Mouse (Mus musculus) lung, postnatal 0 days (tissue): ENCODE measurements at regions not wholly inside any gene's neighbourhood (a gene's known extent, or its start where the extent isn't known, plus 50 kb on each side); places are given as distances from the start of the nearest gene placed in this dataset.
"Not testable (repeated sequence)": the region's sequence is repeated elsewhere in the genome, so short reads cannot be mapped to it uniquely, and the experiment has no call there.

ENCODE experiments used
- ATAC-seq: fragments of 200-750 bp; cut with Nextera tagmentation; 2 replicates; pipeline ENCODE4 v1.8.0; 2017; ENCODE audit warnings: moderate library complexity
- DNase-seq: peaks from one replicate; pipeline ENCODE4 v3.0.0-alpha.2; 2016; ENCODE audit warnings: low spot score
- H3K27ac ChIP-seq: fragments of 300-500 bp; sonication (generic); 2 replicates; pipeline ENCODE4 v1.5.1; 2014; ENCODE audit warnings: antibody characterized with exemption, mild to moderate bottlenecking, low read length, mixed read lengths
- H3K27me3 ChIP-seq: fragments of 300-500 bp; sonication (generic); replicated peaks from 2 replicates; pipeline ENCODE4 v1.6.1; 2014; ENCODE audit warnings: low read length, mixed read lengths; ENCODE audit not compliant: insufficient read depth
- H3K36me3 ChIP-seq: fragments of 300-500 bp; sonication (generic); 2 replicates; pipeline ENCODE4 v1.6.1; 2014; ENCODE audit warnings: low read length, mixed read lengths; ENCODE audit not compliant: insufficient read depth
- H3K4me1 ChIP-seq: fragments of 300-500 bp; sonication (generic); 2 replicates; pipeline ENCODE4 v1.6.1; 2014; ENCODE audit warnings: antibody characterized with exemption, low read depth, low read length, mixed read lengths; ENCODE audit not compliant: insufficient read depth
- H3K4me2 ChIP-seq: fragments of 300-500 bp; sonication (generic); replicated peaks from 2 replicates; pipeline ENCODE4 v1.6.1; 2014; ENCODE audit warnings: low read depth, mild to moderate bottlenecking, low read length, moderate library complexity, mixed read lengths
- H3K4me3 ChIP-seq: fragments of 300-500 bp; sonication (generic); 2 replicates; pipeline ENCODE4 v1.5.1; 2014; ENCODE audit warnings: low read depth, low read length
- H3K9ac ChIP-seq: fragments of 300-500 bp; sonication (generic); replicated peaks from 2 replicates; pipeline ENCODE4 v1.6.1; 2014; ENCODE audit warnings: low read depth, mild to moderate bottlenecking
- H3K9me3 ChIP-seq: fragments of 300-500 bp; sonication (generic); 2 replicates; pipeline ENCODE4 v1.6.1; 2016; ENCODE audit warnings: low read length, mixed read lengths
- CTCF ChIP-seq: IDR thresholded peaks from 2 replicates; pipeline ENCODE4 v1.5.1; 2016; ENCODE audit warnings: antibody characterized with exemption, mild to moderate bottlenecking
- EP300 ChIP-seq: IDR thresholded peaks from 2 replicates; pipeline ENCODE4 v1.6.1; 2016; ENCODE audit warnings: antibody characterized with exemption, mild to moderate bottlenecking, control low read depth
- WGBS: fragments of 180-500 bp; shearing (Covaris S2); extraction: QIAGEN DNeasy Blood & Tissue Kit; methylation state at CpG from one replicate; pipeline ENCODE4 v1.1.7; 2014; 5-methylcytosine and 5-hydroxymethylcytosine counted together

DNA sequence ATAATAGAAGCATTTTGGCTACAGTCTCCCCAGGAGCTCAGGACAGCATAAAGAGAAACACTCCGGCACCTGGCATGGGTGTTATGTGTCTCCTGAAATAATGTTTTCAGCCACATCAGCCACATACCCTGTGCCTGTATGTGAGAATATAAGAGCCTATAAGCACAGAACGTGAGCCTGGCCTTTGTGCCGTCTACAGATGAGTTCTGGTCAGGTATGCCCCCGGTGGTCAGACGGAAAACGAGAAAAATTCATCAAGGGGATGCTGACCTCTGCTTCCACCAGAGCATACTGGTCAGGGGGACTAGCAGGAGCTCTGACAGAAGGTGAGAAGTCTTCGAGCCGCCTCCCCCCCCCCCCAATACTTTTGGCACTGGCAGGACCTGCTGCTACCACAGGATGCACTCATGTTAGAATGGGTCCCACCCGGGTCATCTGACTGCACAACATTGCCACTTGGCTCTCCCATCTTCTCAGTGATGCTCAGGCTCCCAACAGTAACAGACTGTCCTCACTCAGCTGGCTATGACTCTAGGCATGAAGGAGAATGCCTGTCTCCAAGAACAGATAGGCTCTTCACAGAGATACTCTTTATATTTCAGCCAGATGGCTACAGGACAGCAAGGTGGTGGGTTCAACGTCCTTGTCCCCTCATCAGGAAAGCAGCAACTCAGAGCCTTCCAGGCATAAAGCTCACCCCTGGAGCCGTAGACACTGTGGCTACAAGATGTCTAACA is 401.2 kb upstream of the Jmjd1c start:
- H3K9ac ChIP-seq: no peak overlapping the region
- ATAC-seq (no peak), DNase-seq (no peak)
- WGBS: 86% methylated on average over 11 of the region's 11 CpGs
- H3K27me3 ChIP-seq: no peaks in the 10 kb centered on the region
- no peaks in the 10 kb centered on the region for H3K4me1 ChIP-seq
- no peak overlapping the region for H3K4me3 ChIP-seq
- no peak overlapping the region for H3K27ac ChIP-seq
- H3K4me2 ChIP-seq: no peak overlapping the region
- TF ChIP-seq CTCF (no peak), EP300 (no peak)
- H3K9me3 ChIP-seq: no peaks in the 10 kb centered on the region
- no peaks in the 10 kb centered on the region for H3K36me3 ChIP-seq

DNA sequence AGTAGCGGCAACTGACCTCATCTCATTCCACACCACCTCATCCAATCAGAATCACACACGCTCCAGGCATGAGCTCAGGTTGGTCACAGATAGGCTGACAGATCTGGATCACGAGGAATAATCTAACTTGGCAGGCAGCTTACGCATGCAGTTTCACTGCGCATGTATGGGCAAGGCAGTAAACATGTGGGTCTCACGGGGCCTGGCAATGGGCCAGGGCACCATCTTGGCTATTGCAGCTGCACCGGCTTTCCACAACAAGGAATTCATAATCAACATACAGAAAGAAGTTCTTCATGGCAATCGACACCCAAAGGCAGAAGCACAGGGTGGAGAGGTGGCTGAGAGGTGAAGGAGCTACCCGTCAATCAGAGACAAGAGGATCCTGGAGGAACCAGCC is 381.0 kb upstream of the Jmjd1c start:
- ATAC-seq, H3K9me3 ChIP-seq, H3K27me3 ChIP-seq, H3K27ac ChIP-seq, H3K9ac ChIP-seq, H3K4me3 ChIP-seq, H3K4me2 ChIP-seq, H3K36me3 ChIP-seq, DNase-seq, H3K4me1 ChIP-seq: not testable (repeated sequence)
- WGBS: 82% methylated on average over 9 of the region's 9 CpGs

DNA sequence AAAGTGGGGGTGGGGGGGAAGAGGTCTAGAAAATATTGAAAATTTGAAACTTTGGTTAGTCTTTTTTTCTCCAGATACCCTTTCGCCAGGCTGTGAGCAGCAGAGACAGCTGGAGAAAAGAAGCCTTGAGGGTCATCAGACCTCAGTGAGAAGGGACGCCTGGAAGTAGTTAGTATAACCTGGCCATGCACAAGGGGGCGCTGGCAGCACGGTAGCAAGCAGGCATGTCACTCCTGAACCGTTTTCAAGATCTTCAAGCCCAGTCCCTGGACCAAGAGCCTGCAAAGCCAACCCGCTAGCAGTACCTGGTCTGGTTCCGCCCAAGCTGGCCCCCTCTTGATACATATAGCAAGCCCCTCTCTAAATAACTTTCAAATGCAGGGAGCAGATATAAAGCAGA is 378.0 kb upstream of the Jmjd1c start:
- H3K4me2 ChIP-seq: no peak overlapping the region
- H3K4me3 ChIP-seq: no peak overlapping the region
- TF ChIP-seq CTCF (peak; percentile 18; the same call in 1 of the 2 replicates), EP300 (no peak)
- no peaks in the 10 kb centered on the region for H3K9me3 ChIP-seq
- no peak for DNase-seq
- 61% methylated on average over 7 of the region's 7 CpGs for WGBS
- no peak for ATAC-seq
- no peak overlapping the region for H3K9ac ChIP-seq
- H3K4me1 ChIP-seq: no peaks in the 10 kb centered on the region
- no peaks in the 10 kb centered on the region for H3K36me3 ChIP-seq
- H3K27me3 ChIP-seq: no peaks in the 10 kb centered on the region
- H3K27ac ChIP-seq: no peak overlapping the region

GRCm38 (mm10) chr10:66719796-66720195 is 376.1 kb upstream of the Jmjd1c start:
- WGBS: 88% methylated on average over 11 of the region's 11 CpGs
- ATAC-seq: no peak
- no peaks in the 10 kb centered on the region for H3K36me3 ChIP-seq
- no peak for DNase-seq
- H3K4me3 ChIP-seq: no peak overlapping the region
- no peaks in the 10 kb centered on the region for H3K27me3 ChIP-seq
- H3K9me3 ChIP-seq: no peaks in the 10 kb centered on the region
- no peak overlapping the region for H3K27ac ChIP-seq
- TF ChIP-seq EP300 (no peak), CTCF (no peak)
- H3K4me2 ChIP-seq: no peak overlapping the region
- H3K9ac ChIP-seq: no peak overlapping the region
- no peaks in the 10 kb centered on the region for H3K4me1 ChIP-seq

DNA sequence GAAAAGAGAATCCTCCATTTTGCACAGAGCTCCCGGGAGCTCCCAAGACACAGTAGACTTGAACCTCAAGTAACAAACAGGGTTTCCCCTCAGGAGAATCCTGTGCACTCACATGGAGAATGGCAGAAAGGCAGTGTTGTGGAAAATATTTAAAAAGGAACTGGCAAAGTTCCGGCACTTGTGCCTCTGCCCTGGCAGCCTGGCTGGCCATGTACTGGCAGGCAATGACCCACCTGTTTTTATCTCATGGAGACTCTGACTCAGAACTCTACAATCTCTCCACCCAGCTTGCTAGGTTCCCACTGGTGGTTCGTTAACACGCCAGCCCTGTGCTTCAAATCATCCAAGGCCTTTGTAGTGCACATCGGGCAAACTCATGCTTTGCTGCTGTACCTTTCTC is 362.3 kb upstream of the Jmjd1c start:
- H3K4me1 ChIP-seq: no peaks in the 10 kb centered on the region
- H3K9ac ChIP-seq: no peak overlapping the region
- no peak overlapping the region for H3K4me3 ChIP-seq
- no peaks in the 10 kb centered on the region for H3K9me3 ChIP-seq
- no peak overlapping the region for H3K4me2 ChIP-seq
- DNase-seq (no peak), ATAC-seq (no peak)
- H3K36me3 ChIP-seq: no peaks in the 10 kb centered on the region
- 80% methylated on average over 5 of the region's 5 CpGs for WGBS
- H3K27me3 ChIP-seq: no peaks in the 10 kb centered on the region
- no peak overlapping the region for H3K27ac ChIP-seq
- TF ChIP-seq EP300: no peak
- TF ChIP-seq CTCF: no peak

DNA sequence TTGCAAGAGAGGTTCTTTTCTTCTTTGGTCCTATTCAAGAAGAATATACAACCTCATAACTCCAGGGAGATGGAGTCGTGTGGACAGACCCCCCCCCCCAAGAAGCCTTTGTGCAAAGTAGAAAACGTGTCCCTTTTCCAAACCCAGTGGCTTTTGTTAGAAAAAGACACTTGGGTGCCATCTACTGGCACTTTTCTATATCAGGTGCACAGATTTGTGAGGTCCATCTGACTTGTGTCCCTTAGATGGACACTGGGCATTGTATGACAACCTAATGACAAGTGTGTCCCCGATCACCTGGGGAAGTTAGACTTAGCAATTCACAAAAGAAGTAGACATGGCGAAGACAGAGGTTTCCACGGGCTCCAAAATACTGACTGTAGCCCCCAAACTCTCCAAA is 361.1 kb upstream of the Jmjd1c start:
- H3K4me1 ChIP-seq: no peaks in the 10 kb centered on the region
- no peak overlapping the region for H3K4me2 ChIP-seq
- 65% methylated on average over 5 of the region's 5 CpGs for WGBS
- no peaks in the 10 kb centered on the region for H3K36me3 ChIP-seq
- no peak overlapping the region for H3K9ac ChIP-seq
- DNase-seq (no peak), ATAC-seq (no peak)
- H3K9me3 ChIP-seq: no peaks in the 10 kb centered on the region
- TF ChIP-seq EP300 (no peak), CTCF (peak; percentile 19; the same call in 1 of the 2 replicates)
- H3K27ac ChIP-seq: no peak overlapping the region
- H3K27me3 ChIP-seq: no peaks in the 10 kb centered on the region
- H3K4me3 ChIP-seq: no peak overlapping the region

GRCm38 (mm10) chr10:66739017-66739416 is 356.9 kb upstream of the Jmjd1c start:
- H3K27me3 ChIP-seq: no peaks in the 10 kb centered on the region
- H3K27ac ChIP-seq: no peak overlapping the region
- H3K36me3 ChIP-seq: no peaks in the 10 kb centered on the region
- no peak overlapping the region for H3K4me3 ChIP-seq
- no peak overlapping the region for H3K9ac ChIP-seq
- H3K4me1 ChIP-seq: no peaks in the 10 kb centered on the region
- DNase-seq (no peak), ATAC-seq (no peak)
- no peaks in the 10 kb centered on the region for H3K9me3 ChIP-seq
- H3K4me2 ChIP-seq: no peak overlapping the region
- TF ChIP-seq EP300 (no peak), CTCF (no peak)
- 71% methylated on average over 6 of the region's 7 CpGs for WGBS
